Mouse (Mus musculus) layer of hippocampus, postnatal 10 days (tissue): Measurements from ENCODE around the gene B230219D22Rik. TPM values are rescaled to one million over a fixed set of nuclear protein-coding genes. Genes with fewer than 3 reads are reported as not detected.
A peak's percentile ranks its signal among the peaks of the same experiment; 100 is the strongest.
"Not testable (repeated sequence)": the region's sequence is repeated elsewhere in the genome, so short reads cannot be mapped to it uniquely, and the experiment has no call there.

Experiments used
- DNase-seq, 2 experiments: peaks; one replicate each; pipeline ENCODE4 v3.0.0; 2021; ENCODE audit warnings: low spot score in 2 of 2
- long read RNA-seq: library from polyadenylated mRNA; stranded (forward); transcript quantifications from one replicate; pipeline ENCODE4 v2.0.0, GENCODE M21; 2023
- total RNA-seq, 2 experiments: library from RNA; stranded (reverse); gene quantifications; 2 replicates each; pipeline ENCODE4 v1.2.3; 2021

Gene B230219D22Rik
- total RNA-seq: 10 to 100 TPM; 82.3 to 83.3 TPM
- long read RNA-seq, full-length matches to known transcripts: 27 of 55 reads
- long read RNA-seq, partial matches to known transcripts: 7 of 55 reads
- long read RNA-seq, other reads (novel, unspliced or antisense): 21 of 55 reads

DNA sequence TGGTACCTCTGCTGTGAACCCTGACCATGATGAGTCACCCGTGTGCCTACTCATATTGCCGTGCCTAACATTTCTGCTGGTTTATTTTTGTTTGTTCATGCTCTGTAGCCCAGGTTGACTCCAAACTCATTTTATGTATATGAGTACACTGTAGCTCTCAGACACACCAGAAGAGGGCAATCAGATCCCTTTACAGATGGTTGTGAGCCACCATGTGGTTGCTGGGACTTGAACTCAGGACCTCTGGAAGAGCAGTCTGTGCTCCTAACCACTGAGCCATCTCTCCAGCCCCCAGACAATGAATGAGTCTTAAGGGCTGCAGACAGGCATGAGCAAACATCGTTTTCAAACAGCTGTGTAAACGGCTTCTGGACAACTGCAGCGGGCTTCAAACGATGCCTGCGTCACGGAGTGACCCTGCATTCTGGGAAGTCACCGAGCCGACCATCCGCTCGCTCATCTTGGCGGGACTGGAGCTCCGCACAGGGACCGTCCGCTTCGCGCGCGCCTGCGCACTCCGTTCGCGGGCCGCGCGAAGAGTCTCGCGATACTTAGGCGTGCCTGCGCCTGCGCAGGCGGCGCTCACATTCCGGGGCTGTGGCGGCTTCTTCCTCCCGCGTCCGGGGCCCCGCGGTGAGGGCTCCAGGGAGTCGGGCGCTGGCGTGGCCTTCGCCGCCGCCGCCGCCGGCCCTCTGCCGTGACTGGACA lies at the start of gene B230219D22Rik:
Gene B230219D22Rik (plus strand): TSS at position 590 of the 708 bp plus-strand sequence.
- peak; percentile 85 to 91 for DNase-seq

DNA sequence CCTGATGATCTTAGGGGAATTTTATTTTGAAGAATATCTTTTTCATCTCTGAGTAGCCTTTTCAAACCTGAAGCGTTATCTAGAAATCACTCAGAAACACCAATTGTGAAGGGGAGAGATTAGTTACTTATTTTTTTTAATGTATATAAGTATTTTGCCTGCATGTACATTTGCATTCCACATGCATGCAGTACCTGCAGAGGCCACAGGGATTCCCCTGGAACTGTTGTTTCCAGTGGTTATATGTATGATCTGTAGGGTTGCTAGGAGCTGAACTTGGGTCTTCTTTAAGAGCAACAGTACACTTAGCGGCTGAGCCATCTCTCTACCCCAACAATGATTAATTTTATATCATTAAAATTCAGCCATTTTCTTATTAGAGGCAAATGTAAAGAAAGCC lies 48.4 kb upstream of the B230219D22Rik start:
- no peak for DNase-seq

GRCm38 (mm10) chr13:55650098-55650497 lies 42.8 kb upstream of the B230219D22Rik start:
- no peak for DNase-seq

- no peak for DNase-seq
These were observed 41.9 kb upstream of the B230219D22Rik start for GRCm38 (mm10) chr13:55650980-55651379.

GRCm38 (mm10) chr13:55668550-55668949 lies 24.4 kb upstream of the B230219D22Rik start:
- peak; percentile 34 to 39 for DNase-seq

DNA sequence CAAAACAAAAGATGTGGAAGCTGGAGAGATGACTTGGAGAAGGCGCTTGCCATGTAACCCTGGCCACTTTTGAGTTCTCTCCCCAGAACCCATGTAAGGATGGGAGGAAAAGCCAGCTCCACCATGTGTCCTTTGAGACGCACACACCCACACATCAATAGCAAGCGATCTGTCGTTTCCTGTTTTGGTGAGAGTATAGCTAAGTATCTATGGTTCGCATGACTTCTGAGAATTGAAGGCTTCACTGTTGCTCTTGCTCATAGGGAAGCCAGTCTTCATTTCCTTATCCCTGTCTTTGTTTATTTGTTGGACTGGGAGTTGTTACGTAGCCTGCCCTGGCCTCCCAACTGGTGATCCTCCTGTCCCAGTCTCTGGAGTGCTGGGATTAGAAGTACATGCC lies 20.2 kb upstream of the B230219D22Rik start:
- DNase-seq: no peak

GRCm38 (mm10) chr13:55677364-55677763 lies 15.6 kb upstream of the B230219D22Rik start:
- DNase-seq: no peak

DNA sequence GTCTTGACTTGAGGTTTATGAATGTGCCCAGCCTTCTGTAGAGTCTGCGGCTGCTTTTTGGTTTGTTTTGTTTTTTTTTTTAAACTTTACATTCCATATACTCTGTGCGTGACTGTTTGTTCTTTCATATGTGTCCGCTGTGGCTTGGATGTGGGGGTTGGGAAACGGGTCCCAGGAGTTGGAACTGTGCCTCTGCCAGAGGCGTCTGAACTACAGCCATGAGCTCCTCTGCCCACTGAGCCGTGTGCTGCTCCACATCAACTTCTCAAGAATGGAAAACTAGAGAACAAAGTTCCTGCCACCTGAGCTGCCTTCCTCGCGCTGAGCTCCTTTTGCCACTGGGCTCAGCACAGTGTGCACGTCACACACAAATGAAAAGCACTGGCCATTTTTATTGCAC lies 10.7 kb upstream of the B230219D22Rik start:
- DNase-seq: no peak

DNA sequence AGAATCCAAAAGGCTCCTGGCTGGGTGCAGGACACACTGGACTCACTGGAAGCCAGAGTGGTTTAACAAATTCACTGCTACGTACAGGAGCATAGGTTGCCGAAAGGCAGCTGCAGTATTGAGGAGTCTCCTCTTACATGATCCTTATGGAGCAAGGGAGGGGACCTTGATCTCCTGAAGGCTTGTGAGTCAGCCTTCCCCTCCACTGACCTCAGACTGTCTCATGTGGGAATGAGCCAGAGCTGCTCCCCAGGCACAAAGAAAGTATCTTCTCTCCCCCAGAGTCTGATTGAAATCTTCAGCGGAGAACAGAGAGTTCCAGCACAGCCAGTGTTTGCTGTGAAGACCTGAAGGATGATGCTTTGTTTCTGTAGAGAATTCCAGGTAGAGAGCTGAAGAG lies 9.3 kb upstream of the B230219D22Rik start:
- DNase-seq: no peak

DNA sequence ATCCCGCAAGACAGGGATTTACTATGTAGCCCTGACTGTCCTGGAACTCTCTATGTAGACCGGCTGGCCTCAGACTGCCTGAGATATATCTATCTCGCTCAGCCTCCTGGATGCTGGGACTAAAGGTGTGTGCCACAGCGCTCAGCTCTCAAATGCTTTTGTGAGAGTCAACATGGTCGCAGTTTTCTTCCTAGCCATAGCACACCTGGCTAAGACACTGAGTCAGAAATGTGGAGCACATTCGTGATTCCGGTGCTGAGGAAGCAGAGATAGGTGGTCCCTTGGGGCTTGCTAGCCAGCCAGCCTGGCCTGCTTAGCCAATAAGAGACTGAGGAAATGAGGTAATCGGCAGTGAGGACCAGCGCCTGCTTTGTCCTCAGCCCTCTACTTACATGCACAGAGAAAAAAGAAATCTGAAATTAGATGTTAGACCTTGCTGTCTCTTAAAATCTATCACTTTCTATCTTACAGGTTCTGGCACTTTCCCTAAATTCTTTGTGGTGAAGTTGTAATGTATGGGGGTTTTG lies 6.8 kb upstream of the B230219D22Rik start:
- no peak for DNase-seq

DNA sequence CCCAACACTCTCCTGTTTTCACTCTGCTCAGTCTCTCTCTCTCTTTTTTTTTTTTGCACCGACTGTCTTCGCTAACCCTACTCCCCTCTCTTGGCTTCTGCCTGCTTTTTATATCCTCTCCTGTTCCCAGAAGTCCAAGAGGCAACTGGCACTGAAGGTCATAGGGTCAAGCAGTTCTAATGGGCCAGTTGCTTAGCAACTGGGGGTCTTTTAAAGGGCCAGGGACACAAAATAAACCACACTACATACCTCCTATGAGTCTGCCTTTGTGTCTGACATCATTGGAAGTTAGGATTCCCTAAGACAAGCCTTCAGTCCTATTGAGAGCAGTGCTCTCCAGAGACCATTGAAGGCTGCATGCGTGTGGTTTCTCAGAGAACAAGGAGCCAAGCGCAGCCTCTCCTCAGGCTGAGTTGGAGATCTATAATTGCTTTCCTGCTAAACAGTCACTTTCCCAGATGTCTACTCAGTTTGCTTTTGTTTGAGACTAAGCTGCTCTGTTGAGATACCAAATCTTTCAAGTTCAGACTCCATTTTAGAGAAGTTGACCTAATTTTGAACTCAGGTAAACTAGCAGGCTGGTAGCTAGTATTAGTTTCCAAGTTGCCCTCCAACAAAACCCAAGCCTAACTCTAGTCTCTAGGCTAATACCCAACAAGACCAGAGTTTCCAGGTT lies 4.9 kb upstream of the B230219D22Rik start:
- no peak for DNase-seq

DNA sequence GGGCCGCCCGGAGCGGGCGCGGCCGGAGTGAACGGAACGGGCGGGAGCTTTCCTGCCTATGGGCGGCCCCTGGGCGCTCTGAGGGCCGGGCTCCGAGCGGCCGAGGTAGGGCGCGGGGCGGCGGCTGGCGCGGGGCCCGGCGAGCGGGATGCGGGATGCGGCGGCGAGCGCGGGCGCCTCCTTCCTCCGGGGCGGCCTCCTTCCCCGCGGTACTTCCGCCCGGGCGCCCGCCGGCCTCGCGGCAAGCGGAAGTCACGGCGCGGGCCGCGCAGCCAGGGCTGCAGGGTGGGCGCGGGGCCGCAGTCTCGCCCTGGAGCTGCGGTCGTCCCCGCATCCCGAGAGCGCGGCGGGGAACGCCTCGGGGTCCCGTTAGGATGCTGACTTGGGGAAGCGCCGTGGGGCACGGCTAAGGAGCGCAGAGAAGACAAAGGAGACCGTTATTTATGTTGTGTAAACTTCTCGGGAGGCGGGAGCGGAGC lies 358 bp downstream of the B230219D22Rik start:
- DNase-seq: no peak

GRCm38 (mm10) chr13:55694110-55694509 lies 1.2 kb downstream of the B230219D22Rik start:
- DNase-seq: no peak

DNA sequence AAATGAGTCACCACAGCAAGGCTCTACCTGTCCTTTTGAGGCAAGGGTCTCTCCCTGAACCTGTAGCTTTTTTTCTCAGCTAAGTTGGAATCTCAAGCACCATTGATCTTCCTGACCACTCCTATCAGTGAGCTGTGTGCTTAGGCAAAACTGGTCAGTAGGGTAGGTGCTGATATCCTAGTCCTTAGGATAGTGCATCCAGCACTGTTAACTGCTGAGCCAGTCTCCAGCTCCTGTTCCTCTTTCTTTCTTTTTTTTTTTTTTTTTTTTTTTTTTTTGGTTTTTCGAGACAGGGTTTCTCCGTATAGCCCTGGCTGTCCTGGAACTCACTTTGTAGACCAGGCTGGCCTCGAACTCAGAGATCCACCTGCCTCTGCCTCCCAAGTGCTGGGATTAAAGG lies 3.1 kb downstream of the B230219D22Rik start:
- DNase-seq: not testable (repeated sequence)

DNA sequence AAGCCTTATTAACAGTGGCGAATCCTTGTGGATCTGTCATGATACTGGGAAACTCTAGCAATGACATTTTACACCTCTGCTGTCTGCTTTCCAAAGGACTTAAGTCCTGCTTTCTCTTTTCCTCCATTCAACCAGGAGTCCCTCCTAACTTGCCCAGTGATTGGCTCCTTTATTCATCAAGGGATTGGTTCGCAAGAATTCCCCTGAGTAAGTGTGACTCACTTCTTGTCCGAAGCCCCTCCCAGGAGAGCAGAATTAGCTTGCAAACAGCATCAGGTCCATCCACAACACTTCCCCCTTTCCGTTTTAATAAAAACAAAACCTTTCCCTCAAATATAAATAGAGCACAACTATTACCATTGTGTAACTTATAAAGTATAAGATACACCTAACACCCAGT lies 11.4 kb downstream of the B230219D22Rik start:
- DNase-seq: no peak

DNA sequence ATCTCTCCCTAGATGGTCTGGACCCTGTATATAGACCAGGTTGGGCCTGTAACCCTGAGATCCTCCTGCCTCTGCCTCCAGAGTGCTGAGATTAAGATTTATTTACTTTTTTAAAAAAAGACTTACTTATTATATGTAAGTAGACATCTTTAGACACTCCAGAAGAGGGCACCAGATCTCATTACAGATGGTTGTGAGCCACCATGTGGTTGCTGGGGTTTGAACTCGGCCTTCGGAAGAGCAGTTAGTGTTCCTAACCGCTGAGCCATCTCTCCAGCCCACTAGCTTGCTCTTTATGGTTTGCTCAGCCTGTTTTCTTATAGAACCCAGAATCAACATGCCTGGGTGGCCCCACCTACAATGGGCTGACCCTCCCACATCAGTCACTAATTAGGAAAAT lies 19.9 kb downstream of the B230219D22Rik start:
- no peak for DNase-seq

- peak; percentile 92 to 94 for DNase-seq
These were observed 21.7 kb downstream of the B230219D22Rik start, which contains the start of gene Txndc15 for GRCm38 (mm10) chr13:55714501-55715166. Txndc15 (plus strand) TSS chr13:55714650.

DNA sequence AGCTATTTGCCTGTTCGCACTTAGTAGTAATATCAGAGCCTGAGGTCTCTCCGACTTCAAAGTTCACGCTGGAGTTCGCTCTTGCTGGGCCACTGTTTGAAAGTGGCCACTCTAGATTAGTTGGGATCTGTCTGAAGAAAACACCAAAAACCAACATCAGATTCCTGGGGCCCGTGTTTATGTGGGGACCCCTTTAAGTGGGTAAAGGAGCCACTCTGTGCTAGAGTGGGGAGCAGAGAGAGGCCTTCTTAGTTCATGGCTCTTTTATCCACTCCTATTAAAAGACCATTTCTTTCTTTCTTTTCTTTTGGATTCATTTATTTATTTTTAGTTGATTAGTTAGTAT lies 22.2 kb downstream of the B230219D22Rik start:
- DNase-seq: no peak

DNA sequence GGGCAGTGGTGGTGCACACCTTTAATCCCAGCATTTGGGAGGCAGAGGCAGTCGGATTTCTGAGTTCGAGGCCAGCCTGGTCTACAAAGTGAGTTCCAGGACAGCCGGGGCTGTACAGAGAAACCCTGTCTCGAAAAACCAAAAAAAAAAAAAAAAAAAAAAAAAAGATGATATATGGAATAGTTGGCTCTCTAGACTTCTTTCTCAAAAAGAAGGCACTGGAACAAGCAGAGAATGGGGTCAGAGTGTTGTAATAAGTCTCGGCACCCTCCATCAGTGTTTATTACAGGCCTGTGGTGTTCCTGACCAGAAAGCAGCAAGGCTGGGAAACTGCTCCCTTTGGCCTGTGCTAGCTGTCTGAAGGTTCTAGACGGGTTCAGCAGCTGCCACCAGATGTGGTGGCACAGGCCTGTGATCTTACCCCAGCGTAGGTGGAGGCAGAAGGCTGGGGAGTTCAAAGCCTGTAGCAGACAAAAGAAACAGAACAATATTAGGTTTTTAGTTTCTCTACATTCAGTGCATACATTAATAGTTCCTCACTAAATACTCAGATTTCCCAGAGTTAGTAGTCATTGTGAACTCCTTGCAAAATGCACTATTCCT lies 23.1 kb downstream of the B230219D22Rik start:
- DNase-seq: no peak

DNA sequence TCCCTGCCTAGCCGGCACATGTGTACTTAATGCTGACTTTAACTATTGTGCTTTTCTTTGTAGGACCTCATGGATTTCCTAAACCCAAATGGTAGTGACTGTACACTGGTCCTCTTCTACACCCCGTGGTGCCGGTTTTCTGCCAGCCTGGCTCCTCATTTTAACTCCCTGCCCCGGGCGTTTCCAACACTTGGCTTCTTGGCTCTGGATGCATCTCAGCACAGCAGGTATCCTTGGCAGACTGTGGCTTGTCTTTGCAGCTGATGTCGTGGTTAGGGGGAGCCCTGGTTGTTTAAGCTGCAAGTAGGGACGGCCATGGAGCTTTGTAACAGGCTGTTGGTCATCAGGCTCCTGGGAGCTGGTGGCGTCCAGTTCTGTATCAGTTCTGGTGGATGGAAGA lies 28.6 kb downstream of the B230219D22Rik start:
- no peak for DNase-seq

- DNase-seq: no peak
These were observed 29.1 kb downstream of the B230219D22Rik start for GRCm38 (mm10) chr13:55721995-55722394.
